Comparison of ENCODE assay signal across 22 mouse cellular contexts in the genomic region with DNA sequence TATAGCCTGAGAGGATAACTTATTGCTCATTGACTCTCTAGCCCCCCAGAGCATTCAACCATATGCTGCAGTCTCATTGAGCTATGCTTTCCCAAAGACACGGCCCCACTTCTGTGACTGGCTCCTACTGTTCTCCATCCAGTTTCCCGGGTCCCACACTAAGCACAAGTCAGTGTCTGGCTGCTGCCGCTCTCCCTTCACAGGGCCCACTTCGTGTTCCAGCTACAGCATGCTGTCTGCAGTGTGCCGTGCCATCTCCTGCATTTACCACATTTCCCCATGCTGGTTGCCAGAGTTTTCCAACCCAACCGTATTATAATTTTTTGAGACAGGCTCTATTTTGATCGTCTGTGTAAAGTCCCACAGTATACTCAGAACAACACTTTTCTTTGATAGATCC. TPM values are rescaled to one million over a fixed set of nuclear protein-coding genes. Genes with fewer than 3 reads are reported as not detected.
DNase-seq lines count a peak whose midpoint lies in the region; ATAC-seq and TF ChIP-seq lines count a peak whose summit lies in the region.
"Had no signal": no experiment of that assay in that cellular context is flagged by ENCODE, and none has a peak within 500 bp of the region (broad histone marks: within the 10 kb centered on the region; RNA-seq: fewer than 3 reads in every experiment).

No protein-coding gene starts in this region.

- 61% methylated on average over 7 of the region's 7 CpGs for WGBS in neural tube, embryonic 14.5 days
- 68% methylated on average over 7 of the region's 7 CpGs for WGBS in neural tube, embryonic 15.5 days
- 48% methylated on average over 7 of the region's 7 CpGs for WGBS in forebrain, postnatal 0 days
- WGBS in heart, embryonic 11.5 days (ENCODE audit: insufficient replicate concordance) = 78% methylated on average over 7 of the region's 7 CpGs

- no peak overlapping the region for H3K9ac ChIP-seq in neural tube, embryonic 14.5 days (replicated peaks; ENCODE audit: low read depth, low read length)
- no peak overlapping the region for H3K9ac ChIP-seq in neural tube, embryonic 15.5 days (replicated peaks)
- H3K9ac ChIP-seq in forebrain, postnatal 0 days = no peak overlapping the region
- H3K9ac ChIP-seq in heart, embryonic 11.5 days (ENCODE audit: low read depth, low read length) = no peak overlapping the region
- H3K9ac ChIP-seq: embryonic facial prominence, embryonic 13.5 days; limb, embryonic 12.5 days; liver, embryonic 13.5 days; lung, embryonic 15.5 days had no signal

- no peaks in the 10 kb centered on the region for H3K9me3 ChIP-seq in neural tube, embryonic 14.5 days (ENCODE audit: control insufficient read depth, low read length)
- H3K9me3 ChIP-seq in neural tube, embryonic 15.5 days (replicated peaks) = no peaks in the 10 kb centered on the region
- no peaks in the 10 kb centered on the region for H3K9me3 ChIP-seq in forebrain, postnatal 0 days (ENCODE audit: low read length)
- H3K9me3 ChIP-seq in heart, embryonic 11.5 days (replicated peaks; ENCODE audit: control insufficient read depth, low read length) = no peaks in the 10 kb centered on the region
- H3K9me3 ChIP-seq: embryonic facial prominence, embryonic 13.5 days; limb, embryonic 12.5 days; liver, embryonic 13.5 days; lung, embryonic 15.5 days had no signal

- no peak overlapping the region for H3K27ac ChIP-seq in neural tube, embryonic 14.5 days (ENCODE audit: low read depth, low read length)
- no peak overlapping the region for H3K27ac ChIP-seq in neural tube, embryonic 15.5 days (replicated peaks)
- peak overlapping the region; percentile 57 for H3K27ac ChIP-seq in forebrain, postnatal 0 days (ENCODE audit: low read depth, low read length)
- H3K27ac ChIP-seq in heart, embryonic 11.5 days (ENCODE audit: low read depth, low read length) = no peak overlapping the region
- H3K27ac ChIP-seq: embryonic facial prominence, embryonic 13.5 days; gastrocnemius, adult 2 months; left cerebral cortex, adult 2 months; limb, embryonic 12.5 days; liver, embryonic 13.5 days; lung, embryonic 15.5 days had no signal

- H3K4me2 ChIP-seq in neural tube, embryonic 14.5 days (ENCODE audit: low read depth, low read length) = no peak overlapping the region
- H3K4me2 ChIP-seq in neural tube, embryonic 15.5 days = no peak overlapping the region
- H3K4me2 ChIP-seq in forebrain, postnatal 0 days (ENCODE audit: low read depth) = no peak overlapping the region
- H3K4me2 ChIP-seq in heart, embryonic 11.5 days = no peak overlapping the region
- H3K4me2 ChIP-seq: embryonic facial prominence, embryonic 13.5 days; limb, embryonic 12.5 days; liver, embryonic 13.5 days; lung, embryonic 15.5 days had no signal

- no peaks in the 10 kb centered on the region for H3K36me3 ChIP-seq in neural tube, embryonic 14.5 days (ENCODE audit: control insufficient read depth, insufficient read depth, low read length)
- no peaks in the 10 kb centered on the region for H3K36me3 ChIP-seq in neural tube, embryonic 15.5 days
- H3K36me3 ChIP-seq in forebrain, postnatal 0 days (ENCODE audit: insufficient read depth) = no peaks in the 10 kb centered on the region; the same call in 1 of the 2 replicates
- no peaks in the 10 kb centered on the region for H3K36me3 ChIP-seq in heart, embryonic 11.5 days (ENCODE audit: control insufficient read depth, insufficient read depth, low read length)
- H3K36me3 ChIP-seq: embryonic facial prominence, embryonic 13.5 days; limb, embryonic 12.5 days; liver, embryonic 13.5 days; lung, embryonic 15.5 days had no signal

- DNase-seq in cerebellum, postnatal 25 days = peak; percentile 28 to 35
- no peak for DNase-seq in cerebellum, adult 9-10 months
- peak; percentile 20 for DNase-seq in layer of hippocampus, adult 11-12 months (ENCODE audit: low spot score)
- DNase-seq in layer of hippocampus, adult 8-10 months (ENCODE audit: low spot score in 2 of 2) = no peak
- DNase-seq in forebrain, postnatal 0 days = peak; percentile 81
- DNase-seq: cerebellum, adult 11 months; gastrocnemius, adult 2 months; heart, adult 18-20 months; kidney, adult 2 months; kidney, postnatal 14 days; liver, embryonic 13.5 days; midbrain, embryonic 14.5 days; spleen, adult 18-20 months; thymus, adult 18-20 months had no signal

- no peak overlapping the region for H3K4me3 ChIP-seq in neural tube, embryonic 14.5 days (ENCODE audit: low read depth, low read length)
- H3K4me3 ChIP-seq in neural tube, embryonic 15.5 days (replicated peaks) = no peak overlapping the region
- H3K4me3 ChIP-seq in forebrain, postnatal 0 days (ENCODE audit: low read depth, low read length) = no peak overlapping the region
- H3K4me3 ChIP-seq in heart, embryonic 11.5 days (ENCODE audit: low read depth, low read length) = no peak overlapping the region
- H3K4me3 ChIP-seq: embryonic facial prominence, embryonic 13.5 days; gastrocnemius, adult 2 months; left cerebral cortex, adult 2 months; limb, embryonic 12.5 days; liver, embryonic 13.5 days; lung, embryonic 15.5 days had no signal

- no peaks in the 10 kb centered on the region for H3K4me1 ChIP-seq in neural tube, embryonic 14.5 days (ENCODE audit: control insufficient read depth, insufficient read depth, low read length)
- no peaks in the 10 kb centered on the region for H3K4me1 ChIP-seq in neural tube, embryonic 15.5 days
- H3K4me1 ChIP-seq in forebrain, postnatal 0 days (ENCODE audit: insufficient read depth) = 0 out of 2 replicates have a peak, but pooled peaks cover 4% of the 10 kb centered on the region
- no peaks in the 10 kb centered on the region for H3K4me1 ChIP-seq in heart, embryonic 11.5 days (ENCODE audit: control insufficient read depth, insufficient read depth, low read length)
- H3K4me1 ChIP-seq: embryonic facial prominence, embryonic 13.5 days; limb, embryonic 12.5 days; liver, embryonic 13.5 days; lung, embryonic 15.5 days had no signal

- H3K27me3 ChIP-seq in neural tube, embryonic 14.5 days (ENCODE audit: control insufficient read depth, insufficient read depth, low read length) = no peaks in the 10 kb centered on the region
- H3K27me3 ChIP-seq in neural tube, embryonic 15.5 days (replicated peaks) = no peaks in the 10 kb centered on the region
- no peaks in the 10 kb centered on the region for H3K27me3 ChIP-seq in forebrain, postnatal 0 days (ENCODE audit: insufficient read depth, low read length)
- H3K27me3 ChIP-seq in heart, embryonic 11.5 days (ENCODE audit: control insufficient read depth, insufficient read depth, low read length) = no peaks in the 10 kb centered on the region
- H3K27me3 ChIP-seq: CH12.LX; embryonic facial prominence, embryonic 13.5 days; limb, embryonic 12.5 days; liver, embryonic 13.5 days; lung, embryonic 15.5 days had no signal

- TF ChIP-seq CTCF in forebrain, postnatal 0 days (IDR thresholded peaks at IDR 0.05; ENCODE audit: low read depth) = no peak

- peak; percentile 50; the same call in 1 of the 2 replicates for ATAC-seq in neural tube, embryonic 14.5 days (ENCODE audit: low read depth)
- ATAC-seq in neural tube, embryonic 15.5 days (ENCODE audit: low FRiP score) = no peak
- ATAC-seq in forebrain, postnatal 0 days = peak; percentile 92
- no peak for ATAC-seq in heart, embryonic 11.5 days (replicated peaks; ENCODE audit: insufficient number of reproducible peaks, low FRiP score, low TSS enrichment)

RNA-seq across cellular contexts. Expression of gene Dync1i1, which starts 14.3 kb away (rescaled TPM):
- 100 to 1,000 TPM; 136 to 150 (median 140) TPM for total RNA-seq in layer of hippocampus, adult 8-10 months (2022)
- 32.2 and 37.7 TPM in 2 replicates for polyA plus RNA-seq in neural tube, embryonic 14.5 days (2014; fragmentation: Nextera tagmentation; extraction: Ambion mirVana)
- polyA plus RNA-seq in neural tube, embryonic 15.5 days (2015; fragmentation: Nextera tagmentation; extraction: Ambion mirVana) = 42.9 and 46.2 TPM in 2 replicates
- total RNA-seq in forebrain, postnatal 0 days (2014; rRNA removed) = 132 and 172 TPM in 2 replicates
- 134 and 193 TPM in 2 replicates for polyA plus RNA-seq in forebrain, postnatal 0 days (2015; fragmentation: Nextera tagmentation; extraction: Ambion mirVana)
- polyA plus RNA-seq in heart, embryonic 11.5 days (2014; fragmentation: Nextera tagmentation; extraction: Ambion mirVana) = 3.3 TPM in 2 replicates
- total RNA-seq: CH12.LX had no signal

Comparison
In these comparisons a context has a peak if more than half of its experiments do, and no peak if none do; other contexts are left out.
1. DNase-seq: peak in cerebellum, postnatal 25 days (2 of 2), layer of hippocampus, adult 11-12 months (single experiment) and forebrain, postnatal 0 days (single experiment); none in cerebellum, adult 9-10 months (single experiment) and layer of hippocampus, adult 8-10 months (0 of 2).
2. ATAC-seq: peak in neural tube, embryonic 14.5 days (single experiment) and forebrain, postnatal 0 days (single experiment); none in neural tube, embryonic 15.5 days (single experiment) and heart, embryonic 11.5 days (single experiment).